Mouse (Mus musculus) hindbrain, embryonic 14.5 days (tissue): ENCODE measurements around the gene Iqschfp. TPM values are rescaled to one million over a fixed set of nuclear protein-coding genes. Genes with fewer than 3 reads are reported as not detected.

Experiments
- ATAC-seq: fragments of 200-750 bp; cut with Nextera tagmentation; 2 replicates; pipeline ENCODE4 v1.8.0; 2017; ENCODE audit warnings: moderate number of reproducible peaks, mild to moderate bottlenecking, moderate TSS enrichment, moderate library complexity; ENCODE audit not compliant: low FRiP score
- DNase-seq: peaks from one replicate; pipeline ENCODE4 v3.0.0-alpha.2; 2015; ENCODE audit warnings: low spot score
- H3K27ac ChIP-seq: fragments of 300-500 bp; sonication (generic); 2 replicates; pipeline ENCODE4 v1.5.1; 2014; ENCODE audit warnings: mild to moderate bottlenecking, moderate library complexity
- H3K27me3 ChIP-seq: fragments of 300-500 bp; sonication (generic); 2 replicates; pipeline ENCODE4 v1.6.1; 2014; ENCODE audit warnings: mild to moderate bottlenecking, low read length, mixed read lengths; ENCODE audit not compliant: control insufficient read depth, insufficient read depth
- H3K36me3 ChIP-seq: fragments of 300-500 bp; sonication (generic); replicated peaks from 2 replicates; pipeline ENCODE4 v1.6.1; 2014; ENCODE audit not compliant: control insufficient read depth, insufficient read depth
- H3K4me1 ChIP-seq: fragments of 300-500 bp; sonication (generic); replicated peaks from 2 replicates; pipeline ENCODE4 v1.6.1; 2014; ENCODE audit warnings: antibody characterized with exemption, low read length, mixed read lengths; ENCODE audit not compliant: control insufficient read depth, insufficient read depth
- H3K4me2 ChIP-seq: fragments of 300-500 bp; sonication (generic); replicated peaks from 2 replicates; pipeline ENCODE4 v1.6.1; 2014; ENCODE audit warnings: mild to moderate bottlenecking, moderate library complexity
- H3K4me3 ChIP-seq: fragments of 300-500 bp; sonication (generic); replicated peaks from 2 replicates; pipeline ENCODE4 v1.5.1; 2014; ENCODE audit warnings: mild to moderate bottlenecking, low read length
- H3K9ac ChIP-seq: fragments of 300-500 bp; sonication (generic); 2 replicates; pipeline ENCODE4 v1.6.1; 2014
- H3K9me3 ChIP-seq: fragments of 300-500 bp; sonication (generic); 2 replicates; pipeline ENCODE4 v1.6.1; 2016; ENCODE audit warnings: low read length; ENCODE audit not compliant: control insufficient read depth
- WGBS: fragments of 180-500 bp; shearing (Covaris S2); extraction: QIAGEN DNeasy Blood & Tissue Kit; methylation state at CpG from one replicate; pipeline ENCODE4 v1.1.7; 2014; 5-methylcytosine and 5-hydroxymethylcytosine counted together
- polyA plus RNA-seq: library from polyadenylated mRNA; unstranded; fragments of >200 nt; fragmentation: Nextera tagmentation; extraction: Ambion mirVana; gene quantifications from 2 replicates; pipeline ENCODE4 v1.2.1, GENCODE M21; 2014

Iqschfp gene
- polyA plus RNA-seq, 1 experiment from 2014 or later = 7.5 TPM

GRCm38 (mm10) chr3:68662386-68662785, 770.4 kb downstream of the Iqschfp start:
- Histone ChIP-seq H3K36me3 (no peaks in the 10 kb centered on the region), H3K4me2 (no peak overlapping the region), H3K4me1 (no peaks in the 10 kb centered on the region), H3K27ac (no peak overlapping the region), H3K4me3 (no peak overlapping the region), H3K27me3 (no peaks in the 10 kb centered on the region), H3K9ac (no peak overlapping the region), H3K9me3 (no peaks in the 10 kb centered on the region)
- no peak for ATAC-seq
- no peak for DNase-seq
- 72% methylated on average over 5 of the region's 5 CpGs for WGBS

- H3K27me3 ChIP-seq = no peaks in the 10 kb centered on the region
- H3K9me3 ChIP-seq = no peaks in the 10 kb centered on the region
- 37% methylated on average over 6 of the region's 6 CpGs for WGBS
- H3K4me3 ChIP-seq = no peak overlapping the region
- H3K9ac ChIP-seq = no peak overlapping the region
- ATAC-seq (peak; percentile 51; the same call in 1 of the 2 replicates), DNase-seq (peak; percentile 31)
- no peak overlapping the region for H3K27ac ChIP-seq
- no peak overlapping the region for H3K4me2 ChIP-seq
- no peaks in the 10 kb centered on the region for H3K36me3 ChIP-seq
- H3K4me1 ChIP-seq = no peaks in the 10 kb centered on the region
These were observed 772.3 kb downstream of the Iqschfp start for GRCm38 (mm10) chr3:68664337-68664736.

- WGBS = 94% methylated on average over 7 of the region's 7 CpGs
- Histone ChIP-seq H3K4me3 (no peak overlapping the region), H3K27me3 (no peaks in the 10 kb centered on the region), H3K36me3 (no peaks in the 10 kb centered on the region), H3K27ac (no peak overlapping the region), H3K4me1 (no peaks in the 10 kb centered on the region), H3K4me2 (no peak overlapping the region), H3K9ac (no peak overlapping the region), H3K9me3 (no peaks in the 10 kb centered on the region)
- ATAC-seq = no peak
- no peak for DNase-seq
These were observed 774.3 kb downstream of the Iqschfp start for GRCm38 (mm10) chr3:68666377-68666776.

GRCm38 (mm10) chr3:68667852-68668251, 775.8 kb downstream of the Iqschfp start:
- WGBS = 93% methylated on average over 1 of the region's 1 CpGs
- ATAC-seq (no peak), DNase-seq (no peak)
- Histone ChIP-seq H3K27ac (no peak overlapping the region), H3K9ac (no peak overlapping the region), H3K36me3 (no peaks in the 10 kb centered on the region), H3K27me3 (no peaks in the 10 kb centered on the region), H3K9me3 (no peaks in the 10 kb centered on the region), H3K4me2 (no peak overlapping the region), H3K4me1 (no peaks in the 10 kb centered on the region), H3K4me3 (no peak overlapping the region)

- no peak for ATAC-seq
- Histone ChIP-seq H3K27ac (no peak overlapping the region), H3K9me3 (no peaks in the 10 kb centered on the region), H3K27me3 (no peaks in the 10 kb centered on the region), H3K4me3 (no peak overlapping the region), H3K36me3 (no peaks in the 10 kb centered on the region), H3K4me1 (no peaks in the 10 kb centered on the region), H3K4me2 (no peak overlapping the region), H3K9ac (no peak overlapping the region)
- 87% methylated on average over 5 of the region's 5 CpGs for WGBS
- no peak for DNase-seq
These were observed 777.5 kb downstream of the Iqschfp start for GRCm38 (mm10) chr3:68669418-68669974.

GRCm38 (mm10) chr3:68674721-68675120, 782.7 kb downstream of the Iqschfp start:
- Histone ChIP-seq H3K4me2 (no peak overlapping the region), H3K9me3 (no peaks in the 10 kb centered on the region), H3K27me3 (no peaks in the 10 kb centered on the region), H3K9ac (no peak overlapping the region), H3K4me1 (no peaks in the 10 kb centered on the region), H3K27ac (no peak overlapping the region), H3K36me3 (no peaks in the 10 kb centered on the region), H3K4me3 (no peak overlapping the region)
- ATAC-seq (no peak), DNase-seq (no peak)
- WGBS = 80% methylated on average over 2 of the region's 2 CpGs

- Histone ChIP-seq H3K4me2 (no peak overlapping the region), H3K36me3 (no peaks in the 10 kb centered on the region), H3K9ac (no peak overlapping the region), H3K4me3 (no peak overlapping the region), H3K9me3 (no peaks in the 10 kb centered on the region), H3K27ac (no peak overlapping the region), H3K4me1 (no peaks in the 10 kb centered on the region), H3K27me3 (no peaks in the 10 kb centered on the region)
- DNase-seq (peak; percentile 28), ATAC-seq (no peak)
- 86% methylated on average over 12 of the region's 12 CpGs for WGBS
These were observed 783.3 kb downstream of the Iqschfp start for GRCm38 (mm10) chr3:68675216-68675835.

Other genes starting within 250 kb of the Iqschfp start
- gene Iqcj, start within 50 bp of the Iqschfp start, polyA plus RNA-seq = 0.47 and 0.72 TPM in 2 replicates
- gene Schip1, start 172.6 kb downstream of the Iqschfp start, polyA plus RNA-seq = 163 and 172 TPM in 2 replicates